Mouse (Mus musculus) embryonic facial prominence, embryonic 14.5 days (tissue): Measurements from ENCODE around the gene Tent4b. TPM values are rescaled to one million over a fixed set of nuclear protein-coding genes. Genes with fewer than 3 reads are reported as not detected.

Experiments used
- ATAC-seq: fragments of 200-750 bp; cut with Nextera tagmentation; 2 replicates; pipeline ENCODE4 v1.8.0; 2017; ENCODE audit warnings: low read depth, moderate number of reproducible peaks, moderate TSS enrichment
- DNase-seq: peaks from one replicate; pipeline ENCODE4 v3.0.0-alpha.2; 2015; ENCODE audit warnings: low spot score
- H3K27ac ChIP-seq: fragments of 300-500 bp; sonication (generic); replicated peaks from 2 replicates; pipeline ENCODE4 v1.5.1; 2014; ENCODE audit warnings: low read depth, mild to moderate bottlenecking, low read length, moderate library complexity
- H3K27me3 ChIP-seq: fragments of 300-500 bp; sonication (generic); replicated peaks from 2 replicates; pipeline ENCODE4 v1.6.1; 2014; ENCODE audit warnings: low read length; ENCODE audit not compliant: control insufficient read depth, insufficient read depth
- H3K36me3 ChIP-seq: fragments of 300-500 bp; sonication (generic); 2 replicates; pipeline ENCODE4 v1.6.1; 2014; ENCODE audit warnings: low read length, mixed read lengths; ENCODE audit not compliant: control insufficient read depth, insufficient read depth
- H3K4me1 ChIP-seq: fragments of 300-500 bp; sonication (generic); 2 replicates; pipeline ENCODE4 v1.6.1; 2014; ENCODE audit warnings: antibody characterized with exemption, low read length; ENCODE audit not compliant: control insufficient read depth, insufficient read depth
- H3K4me2 ChIP-seq: fragments of 300-500 bp; sonication (generic); 2 replicates; pipeline ENCODE4 v1.6.1; 2014; ENCODE audit warnings: low read depth, mild to moderate bottlenecking, low read length, moderate library complexity, mixed read lengths
- H3K4me3 ChIP-seq: fragments of 300-500 bp; sonication (generic); 2 replicates; pipeline ENCODE4 v1.5.1; 2014; ENCODE audit warnings: low read depth, mild to moderate bottlenecking, low read length
- H3K9ac ChIP-seq: fragments of 300-500 bp; sonication (generic); 2 replicates; pipeline ENCODE4 v1.6.1; 2014; ENCODE audit warnings: low read depth, mild to moderate bottlenecking, low read length, moderate library complexity, mixed read lengths
- H3K9me3 ChIP-seq: fragments of 300-500 bp; sonication (generic); 2 replicates; pipeline ENCODE4 v1.6.1; 2016; ENCODE audit warnings: low read length; ENCODE audit not compliant: control insufficient read depth
- WGBS: fragments of 180-500 bp; shearing (Covaris S2); extraction: QIAGEN DNeasy Blood & Tissue Kit; methylation state at CpG from one replicate; pipeline ENCODE4 v1.1.7; 2014; 5-methylcytosine and 5-hydroxymethylcytosine counted together
- polyA plus RNA-seq: library from polyadenylated mRNA; unstranded; fragments of >200 nt; fragmentation: Nextera tagmentation; extraction: Ambion mirVana; gene quantifications from 2 replicates; pipeline ENCODE4 v1.2.1, GENCODE M21; 2014

Gene Tent4b
- polyA plus RNA-seq, 1 experiment from 2014 or later: 10.0 TPM

GRCm38 (mm10) chr8:88262831-88263635 is 64.0 kb downstream of the Tent4b start:
- H3K4me1 ChIP-seq: 0 out of 2 replicates have a peak, but pooled peaks cover 6% of the 10 kb centered on the region
- no peak overlapping the region for H3K4me3 ChIP-seq
- DNase-seq: peak; percentile 71
- ATAC-seq: no peak; the same call in 1 of the 2 replicates
- WGBS: 40% methylated on average over 14 of the region's 14 CpGs
- H3K4me2 ChIP-seq: no peak overlapping the region
- H3K27me3 ChIP-seq: no peaks in the 10 kb centered on the region
- peaks cover 13% of the 10 kb centered on the region; the same call in 1 of the 2 replicates for H3K36me3 ChIP-seq
- H3K9ac ChIP-seq: 0 out of 2 replicates have a peak overlapping the region, but pooled peaks have one; percentile 6
- H3K27ac ChIP-seq: peak overlapping the region; percentile 49; the same call in 1 of the 2 replicates
- H3K9me3 ChIP-seq: no peaks in the 10 kb centered on the region

DNA sequence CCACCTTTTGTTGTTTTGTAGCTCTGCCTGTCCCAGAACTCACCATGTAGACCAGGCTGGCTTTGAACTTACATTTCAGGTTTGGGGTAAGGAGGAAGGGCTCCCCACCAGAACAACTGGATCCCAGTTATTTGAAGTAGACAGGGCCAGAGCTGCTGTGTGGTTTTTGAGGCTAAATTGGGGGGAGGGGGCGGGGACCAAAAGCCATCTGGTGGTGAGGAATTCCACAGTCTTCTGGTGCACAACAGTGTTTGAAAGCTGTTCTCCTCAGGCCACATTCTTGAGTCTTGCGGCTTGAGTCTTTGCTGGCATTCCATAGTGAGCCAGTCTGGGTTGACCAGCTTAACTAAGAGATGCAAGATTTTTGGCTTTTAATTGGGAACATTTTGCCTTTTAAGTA is 66.5 kb downstream of the Tent4b start:
- DNase-seq (peak; percentile 76), ATAC-seq (peak; percentile 38)
- Histone ChIP-seq H3K27ac (peak overlapping the region; percentile 6; the same call in 1 of the 2 replicates), H3K36me3 (0 out of 2 replicates have a peak, but pooled peaks cover 4% of the 10 kb centered on the region), H3K4me2 (no peak overlapping the region), H3K27me3 (no peaks in the 10 kb centered on the region), H3K4me1 (0 out of 2 replicates have a peak, but pooled peaks cover 6% of the 10 kb centered on the region), H3K4me3 (no peak overlapping the region), H3K9ac (no peak overlapping the region), H3K9me3 (no peaks in the 10 kb centered on the region)
- WGBS: 5% methylated on average over 2 of the region's 2 CpGs

- Histone ChIP-seq H3K27me3 (no peaks in the 10 kb centered on the region), H3K36me3 (no peaks in the 10 kb centered on the region), H3K4me3 (no peak overlapping the region), H3K4me2 (no peak overlapping the region), H3K4me1 (0 out of 2 replicates have a peak, but pooled peaks cover 6% of the 10 kb centered on the region), H3K9me3 (no peaks in the 10 kb centered on the region), H3K9ac (no peak overlapping the region), H3K27ac (0 out of 2 replicates have a peak overlapping the region, but pooled peaks have one; percentile 6)
- WGBS: 45% methylated on average over 10 of the region's 10 CpGs
- DNase-seq: peak; percentile 73
- no peak; the same call in 1 of the 2 replicates for ATAC-seq
Observed at GRCm38 (mm10) chr8:88266170-88266800, 67.3 kb downstream of the Tent4b start.

DNA sequence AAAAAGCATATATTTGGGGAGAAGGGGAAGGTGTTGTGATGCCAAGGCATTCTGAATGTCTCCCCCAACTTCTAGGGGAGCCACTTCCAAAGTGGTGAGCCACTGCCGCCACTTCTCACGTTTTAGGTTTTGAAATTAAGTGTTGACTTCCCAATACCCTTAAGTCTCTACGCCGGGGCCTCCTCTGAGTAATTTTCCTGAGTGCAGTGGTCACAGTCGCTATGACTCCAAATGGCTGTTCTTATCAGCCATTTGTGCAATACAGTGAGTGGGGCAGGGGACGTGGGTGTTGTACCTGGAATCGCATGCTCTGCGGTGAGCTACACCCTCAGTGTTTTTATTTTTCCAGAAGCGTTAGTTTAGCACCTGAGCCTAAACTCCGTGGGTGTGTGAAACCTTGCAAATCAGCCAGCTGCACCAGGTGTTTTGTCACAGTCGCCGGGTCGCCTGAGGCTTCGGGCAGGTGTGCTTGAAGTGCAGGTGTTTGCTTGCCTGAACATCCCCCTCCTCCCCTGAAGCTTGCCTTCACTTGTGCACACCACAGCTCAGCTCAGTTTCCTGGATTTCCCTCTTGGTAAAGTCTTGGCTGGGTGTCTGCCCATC is 67.9 kb downstream of the Tent4b start:
- Histone ChIP-seq H3K27me3 (no peaks in the 10 kb centered on the region), H3K4me2 (no peak overlapping the region), H3K27ac (no peak overlapping the region), H3K4me1 (0 out of 2 replicates have a peak, but pooled peaks cover 6% of the 10 kb centered on the region), H3K9me3 (no peaks in the 10 kb centered on the region), H3K36me3 (no peaks in the 10 kb centered on the region), H3K4me3 (no peak overlapping the region), H3K9ac (no peak overlapping the region)
- ATAC-seq (no peak), DNase-seq (no peak)
- 81% methylated on average over 14 of the region's 14 CpGs for WGBS

- H3K4me2 ChIP-seq: no peak overlapping the region
- no peaks in the 10 kb centered on the region for H3K4me1 ChIP-seq
- no peak overlapping the region for H3K9ac ChIP-seq
- H3K4me3 ChIP-seq: no peak overlapping the region
- no peak for DNase-seq
- no peak overlapping the region for H3K27ac ChIP-seq
- H3K27me3 ChIP-seq: 0 out of 2 replicates have a peak, but pooled peaks cover 7% of the 10 kb centered on the region
- no peaks in the 10 kb centered on the region for H3K36me3 ChIP-seq
- no peak for ATAC-seq
- 61% methylated on average over 7 of the region's 7 CpGs for WGBS
- H3K9me3 ChIP-seq: no peaks in the 10 kb centered on the region
Observed at GRCm38 (mm10) chr8:88269107-88269875, 70.3 kb downstream of the Tent4b start.

DNA sequence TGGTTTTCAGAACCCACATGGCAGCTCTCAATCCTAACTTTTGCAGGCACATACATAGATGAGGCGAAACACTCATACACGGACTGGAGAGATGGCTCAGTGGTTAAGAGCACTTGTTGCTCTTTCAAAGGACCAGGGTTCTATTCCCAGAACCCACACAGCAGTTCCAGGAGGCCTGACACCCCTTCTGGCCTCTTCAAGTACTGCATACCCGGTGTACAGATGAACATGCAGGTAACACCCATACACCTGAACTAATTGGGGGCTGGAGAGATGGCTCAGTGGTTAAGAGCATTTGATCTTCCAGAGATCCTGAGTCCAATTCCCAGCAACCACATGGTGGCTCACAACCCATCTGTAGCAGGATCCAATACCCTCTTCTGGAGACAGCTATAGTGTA is 71.1 kb downstream of the Tent4b start:
- DNase-seq: no peak
- Histone ChIP-seq H3K9ac (no peak overlapping the region), H3K27ac (no peak overlapping the region), H3K4me1 (no peaks in the 10 kb centered on the region), H3K27me3 (0 out of 2 replicates have a peak, but pooled peaks cover 7% of the 10 kb centered on the region), H3K36me3 (no peaks in the 10 kb centered on the region), H3K4me3 (no peak overlapping the region), H3K4me2 (no peak overlapping the region), H3K9me3 (no peaks in the 10 kb centered on the region)
- WGBS: 77% methylated on average over 3 of the region's 3 CpGs
- no peak for ATAC-seq

- Histone ChIP-seq H3K36me3 (no peaks in the 10 kb centered on the region), H3K4me2 (peak within 1 kb of the TSS; percentile 94), H3K27me3 (0 out of 2 replicates have a peak, but pooled peaks cover 7% of the 10 kb centered on the region), H3K9me3 (no peaks in the 10 kb centered on the region), H3K4me1 (no peaks in the 10 kb centered on the region), H3K9ac (peak within 1 kb of the TSS; percentile 64), H3K4me3 (peak within 1 kb of the TSS; percentile 47), H3K27ac (no peak within 1 kb of the TSS)
- WGBS: 6% methylated on average over 40 of the region's 64 CpGs
- DNase-seq (no peak), ATAC-seq (peak; percentile 73)
Observed at GRCm38 (mm10) chr8:88272231-88273050, 73.4 kb downstream of the Tent4b start, which contains the start of gene Adcy7. Adcy7 (plus strand) TSS chr8:88272403.
